Mouse (Mus musculus) kidney, postnatal 0 days (tissue): Measurements from ENCODE around the gene Hivep3. TPM values are rescaled to one million over a fixed set of nuclear protein-coding genes. Genes with fewer than 3 reads are reported as not detected.

Source experiments
- ATAC-seq: fragments of 200-750 bp; cut with Nextera tagmentation; replicated peaks from 2 replicates; pipeline ENCODE4 v1.8.0; 2017; ENCODE audit warnings: low read depth, moderate number of reproducible peaks, moderate TSS enrichment, moderate library complexity; ENCODE audit not compliant: low FRiP score
- DNase-seq: peaks from one replicate; pipeline ENCODE4 v3.0.0-alpha.2; 2016; ENCODE audit warnings: low spot score
- H3K27ac ChIP-seq: fragments of 300-500 bp; sonication (generic); 2 replicates; pipeline ENCODE4 v1.5.1; 2014; ENCODE audit warnings: mild to moderate bottlenecking
- H3K27me3 ChIP-seq: fragments of 300-500 bp; sonication (generic); 2 replicates; pipeline ENCODE4 v1.6.1; 2014; ENCODE audit warnings: low read length, mixed read lengths; ENCODE audit not compliant: insufficient read depth
- H3K36me3 ChIP-seq: fragments of 300-500 bp; sonication (generic); 2 replicates; pipeline ENCODE4 v1.6.1; 2014; ENCODE audit warnings: low read length, mixed read lengths; ENCODE audit not compliant: insufficient read depth
- H3K4me1 ChIP-seq: fragments of 300-500 bp; sonication (generic); replicated peaks from 2 replicates; pipeline ENCODE4 v1.6.1; 2014; ENCODE audit warnings: antibody characterized with exemption, low read length, mixed read lengths; ENCODE audit not compliant: insufficient read depth
- H3K4me2 ChIP-seq: fragments of 300-500 bp; sonication (generic); 2 replicates; pipeline ENCODE4 v1.6.1; 2014; ENCODE audit warnings: mild to moderate bottlenecking, low read length, moderate library complexity, mixed read lengths
- H3K4me3 ChIP-seq: fragments of 300-500 bp; sonication (generic); replicated peaks from 2 replicates; pipeline ENCODE4 v1.5.1; 2014; ENCODE audit warnings: low read depth, low read length
- H3K9ac ChIP-seq: fragments of 300-500 bp; sonication (generic); 2 replicates; pipeline ENCODE4 v1.6.1; 2014; ENCODE audit warnings: low read depth, low read length
- H3K9me3 ChIP-seq: fragments of 300-500 bp; sonication (generic); replicated peaks from 2 replicates; pipeline ENCODE4 v1.6.1; 2016; ENCODE audit warnings: low read length, inconsistent platforms, mixed read lengths
- CTCF ChIP-seq: IDR thresholded peaks from 2 replicates; pipeline ENCODE4 v1.5.1; 2016; ENCODE audit warnings: antibody characterized with exemption, low read depth, mild to moderate bottlenecking, moderate library complexity
- WGBS: fragments of 180-500 bp; shearing (Covaris S2); extraction: QIAGEN DNeasy Blood & Tissue Kit; methylation state at CpG from one replicate; pipeline ENCODE4 v1.1.7; 2014; 5-methylcytosine and 5-hydroxymethylcytosine counted together
- polyA plus RNA-seq: library from polyadenylated mRNA; unstranded; fragments of >200 nt; fragmentation: Nextera tagmentation; extraction: Ambion mirVana; gene quantifications from 2 replicates; pipeline ENCODE4 v1.2.1, GENCODE M21; 2015

The Hivep3 gene
- polyA plus RNA-seq, 1 experiment from 2014 or later: 8.3 TPM

DNA sequence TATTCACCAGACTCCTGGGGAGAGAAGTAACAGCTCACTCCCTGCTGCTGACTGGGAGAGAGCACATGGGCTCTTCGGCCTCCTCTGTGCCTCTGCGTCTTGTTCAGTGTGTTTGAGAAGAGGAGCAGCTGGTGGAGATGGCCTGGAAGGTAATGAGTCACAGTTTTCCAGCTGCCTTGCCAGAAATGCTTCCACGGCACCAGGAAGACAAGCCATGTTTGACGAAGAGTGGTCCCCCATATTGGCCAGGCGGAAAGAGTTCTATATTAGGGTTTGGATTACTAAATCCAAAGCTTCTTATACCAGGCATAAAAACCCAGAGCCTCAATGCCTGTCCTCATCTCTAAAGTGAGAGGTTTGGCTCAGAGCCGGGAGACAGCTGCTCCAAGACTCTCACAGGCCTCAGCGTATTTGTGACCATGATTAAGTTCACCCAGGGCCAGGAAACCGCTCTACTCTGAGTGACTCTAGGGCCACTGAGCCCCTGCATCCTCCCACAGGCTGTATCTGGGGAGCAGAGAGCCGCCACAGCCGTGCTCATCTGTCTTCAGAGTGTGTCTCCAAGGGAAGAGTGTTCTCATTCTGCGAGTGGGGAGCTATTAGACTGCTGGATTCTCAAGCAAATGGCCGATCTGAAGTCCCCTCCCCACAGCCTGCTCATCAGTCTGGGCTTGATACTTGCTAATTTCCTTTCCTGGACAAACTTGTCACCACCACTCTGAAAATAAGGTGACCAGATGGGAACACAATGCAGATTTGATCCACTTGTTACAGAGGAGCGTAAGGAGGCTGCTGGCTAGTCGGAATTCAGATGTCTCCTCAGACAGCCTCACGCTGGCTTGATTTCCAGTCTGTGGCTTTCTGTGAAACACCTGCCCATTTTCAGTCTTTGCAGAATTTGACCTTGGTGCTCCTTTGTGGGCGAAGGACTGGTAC lies 168.2 kb downstream of the Hivep3 start:
- no peak overlapping the region for H3K9ac ChIP-seq
- H3K36me3 ChIP-seq: no peaks in the 10 kb centered on the region
- H3K9me3 ChIP-seq: no peaks in the 10 kb centered on the region
- no peak for TF ChIP-seq CTCF
- H3K27me3 ChIP-seq: no peaks in the 10 kb centered on the region
- 58% methylated on average over 16 of the region's 16 CpGs for WGBS
- ATAC-seq (no peak), DNase-seq (no peak)
- H3K27ac ChIP-seq: no peak overlapping the region
- no peaks in the 10 kb centered on the region for H3K4me1 ChIP-seq
- no peak overlapping the region for H3K4me3 ChIP-seq
- H3K4me2 ChIP-seq: no peak overlapping the region

DNA sequence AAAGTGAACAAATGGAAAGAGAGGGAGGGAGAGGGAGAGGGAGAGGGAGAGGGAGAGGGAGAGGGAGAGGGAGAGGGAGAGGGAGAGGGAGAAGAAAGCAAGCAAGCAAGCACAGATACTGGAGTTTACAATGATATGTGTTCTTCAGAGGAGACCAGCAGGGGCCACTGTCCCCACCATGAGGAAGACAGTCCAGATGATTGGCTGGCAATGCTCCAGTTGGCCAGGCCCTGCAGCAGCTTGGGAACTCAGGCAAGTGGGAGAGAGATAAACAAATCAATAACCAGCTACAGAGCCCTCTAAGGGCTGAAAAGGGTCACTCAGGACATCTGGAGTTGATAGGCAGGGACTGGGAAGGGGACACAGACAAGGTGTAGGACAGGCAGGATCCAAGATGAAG lies 169.7 kb downstream of the Hivep3 start:
- Histone ChIP-seq H3K4me3 (no peak overlapping the region), H3K27ac (no peak overlapping the region), H3K4me1 (no peaks in the 10 kb centered on the region), H3K27me3 (no peaks in the 10 kb centered on the region), H3K9ac (no peak overlapping the region), H3K9me3 (no peaks in the 10 kb centered on the region), H3K4me2 (no peak overlapping the region), H3K36me3 (no peaks in the 10 kb centered on the region)
- DNase-seq (no peak), ATAC-seq (no peak)
- peak; percentile 6; the same call in 1 of the 2 replicates for TF ChIP-seq CTCF

DNA sequence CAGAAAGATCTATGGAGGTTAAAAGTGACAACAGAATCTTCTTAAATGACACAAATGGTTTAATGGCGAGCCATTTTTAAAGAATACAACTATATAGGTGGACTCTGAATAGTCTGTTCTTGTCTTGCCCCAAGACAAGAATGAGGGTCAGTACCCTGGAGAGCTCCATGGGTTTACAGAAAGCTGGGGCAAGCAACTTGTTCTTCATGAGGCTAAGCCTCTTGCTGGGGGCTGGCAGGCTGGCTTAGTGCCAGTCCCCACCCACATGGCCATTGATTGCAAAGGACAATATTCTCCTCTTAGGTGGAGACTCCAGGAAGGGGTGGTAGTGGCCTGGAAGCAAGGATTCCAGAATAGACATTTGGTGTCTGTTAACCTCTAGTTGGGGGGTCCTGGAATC lies 170.2 kb downstream of the Hivep3 start:
- Histone ChIP-seq H3K27ac (no peak overlapping the region), H3K4me2 (no peak overlapping the region), H3K27me3 (no peaks in the 10 kb centered on the region), H3K9me3 (no peaks in the 10 kb centered on the region), H3K36me3 (no peaks in the 10 kb centered on the region), H3K4me1 (no peaks in the 10 kb centered on the region), H3K9ac (no peak overlapping the region), H3K4me3 (no peak overlapping the region)
- DNase-seq (peak; percentile 69), ATAC-seq (no peak)
- WGBS: 27% methylated on average over 1 of the region's 1 CpGs
- TF ChIP-seq CTCF: no peak

DNA sequence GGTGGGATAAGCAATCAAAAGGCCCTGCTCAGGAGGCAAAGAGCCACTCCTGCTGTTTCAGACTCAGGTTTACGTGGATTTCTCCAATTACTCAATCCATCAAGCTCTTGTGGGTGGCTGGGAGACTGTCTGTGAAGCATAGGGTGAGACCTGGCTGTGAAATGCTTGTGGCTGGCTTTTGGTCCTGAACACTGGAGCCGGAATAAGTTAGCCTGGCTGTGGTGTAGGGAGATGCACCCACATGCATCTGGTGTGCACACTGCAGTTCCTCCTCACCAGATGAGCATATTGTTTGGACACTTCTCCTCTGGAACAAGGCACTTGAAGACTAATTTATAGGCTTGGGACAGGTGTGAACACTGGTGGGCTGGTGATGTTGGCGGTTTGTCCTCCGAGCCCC lies 170.7 kb downstream of the Hivep3 start:
- Histone ChIP-seq H3K4me1 (no peaks in the 10 kb centered on the region), H3K4me3 (no peak overlapping the region), H3K9ac (no peak overlapping the region), H3K9me3 (no peaks in the 10 kb centered on the region), H3K36me3 (no peaks in the 10 kb centered on the region), H3K27me3 (no peaks in the 10 kb centered on the region), H3K4me2 (no peak overlapping the region), H3K27ac (no peak overlapping the region)
- ATAC-seq: no peak
- no peak for TF ChIP-seq CTCF
- 85% methylated on average over 4 of the region's 4 CpGs for WGBS
- DNase-seq: no peak

DNA sequence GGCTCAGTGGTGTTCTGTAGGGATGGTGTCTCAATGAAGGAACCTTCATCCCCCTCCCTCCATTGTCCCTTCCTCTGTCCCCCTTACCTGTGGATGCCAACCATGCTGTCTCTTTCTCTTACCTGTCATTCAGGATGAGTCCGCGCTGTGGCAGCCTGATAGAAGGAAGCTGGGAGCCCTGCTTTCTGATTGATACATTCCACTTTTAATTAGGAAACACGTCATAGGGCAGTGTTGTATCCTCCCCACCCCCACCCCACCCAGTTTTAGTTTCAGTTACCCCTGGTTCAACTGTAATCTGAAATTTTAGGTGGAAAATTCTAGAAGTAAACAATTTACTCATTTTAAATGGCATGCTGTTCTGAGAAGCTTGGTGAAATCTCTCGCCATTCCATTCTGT lies 173.5 kb downstream of the Hivep3 start:
- Histone ChIP-seq H3K27me3 (no peaks in the 10 kb centered on the region), H3K9me3 (no peaks in the 10 kb centered on the region), H3K9ac (no peak overlapping the region), H3K4me1 (no peaks in the 10 kb centered on the region), H3K4me2 (no peak overlapping the region), H3K4me3 (no peak overlapping the region), H3K27ac (no peak overlapping the region), H3K36me3 (no peaks in the 10 kb centered on the region)
- TF ChIP-seq CTCF: no peak
- no peak for DNase-seq
- 85% methylated on average over 4 of the region's 4 CpGs for WGBS
- ATAC-seq: no peak

DNA sequence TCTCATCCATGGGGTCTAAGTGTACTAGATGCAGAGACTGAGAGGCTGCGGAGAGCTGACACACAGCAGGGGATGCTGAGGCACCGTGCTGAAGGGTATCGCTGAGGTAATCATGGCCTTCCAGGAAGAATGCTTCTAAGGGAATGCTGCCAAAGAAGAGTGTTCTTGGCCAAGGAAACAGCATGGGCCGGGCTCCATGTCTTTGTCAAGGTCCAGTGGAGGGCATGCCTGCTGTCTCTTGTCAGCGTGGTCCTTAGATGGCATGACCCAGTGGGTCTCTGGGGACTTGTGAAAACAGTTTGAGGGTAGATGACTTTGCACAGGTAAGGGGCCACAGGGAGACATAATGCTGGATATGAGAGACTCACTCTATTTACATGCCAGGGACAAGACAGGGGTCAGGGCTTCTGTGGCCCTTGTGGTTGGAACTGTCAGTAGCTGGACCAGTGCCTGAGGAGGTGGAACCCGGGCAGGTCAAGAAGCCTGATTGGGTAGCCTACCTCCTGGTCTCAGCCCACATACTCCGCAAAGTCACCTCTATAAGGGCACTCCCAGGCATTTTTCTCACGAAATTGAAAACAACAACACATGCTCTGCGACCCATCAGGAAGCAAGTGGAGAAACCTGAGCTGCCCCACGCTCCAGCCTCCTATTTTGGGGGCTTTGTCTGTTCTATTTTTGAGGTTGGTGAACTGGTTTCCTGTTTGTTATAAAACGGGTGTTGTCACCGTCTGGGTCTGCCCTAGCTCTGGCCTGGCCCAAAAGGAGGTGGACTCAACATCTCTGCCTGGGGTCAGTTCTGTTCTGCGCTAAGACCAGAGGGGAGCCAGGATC lies 177.7 kb downstream of the Hivep3 start:
- no peak overlapping the region for H3K4me2 ChIP-seq
- H3K4me1 ChIP-seq: no peaks in the 10 kb centered on the region
- H3K9ac ChIP-seq: no peak overlapping the region
- H3K27me3 ChIP-seq: no peaks in the 10 kb centered on the region
- WGBS: 63% methylated on average over 13 of the region's 13 CpGs
- TF ChIP-seq CTCF: no peak
- no peaks in the 10 kb centered on the region for H3K9me3 ChIP-seq
- H3K27ac ChIP-seq: no peak overlapping the region
- no peaks in the 10 kb centered on the region for H3K36me3 ChIP-seq
- DNase-seq: no peak
- H3K4me3 ChIP-seq: no peak overlapping the region
- ATAC-seq: no peak
